ENCODE assay signal across 7 mouse cellular contexts in genomic region chr12:98574353-98575194, GRCm38 (mm10). TPM values are rescaled to one million over a fixed set of nuclear protein-coding genes. Genes with fewer than 3 reads are reported as not detected.
DNase-seq lines count a peak whose midpoint lies in the region; TF ChIP-seq lines count a peak whose summit lies in the region.

No protein-coding gene starts in this region.

- under 1% methylated on average over 84 of the region's 84 CpGs for WGBS in midbrain, embryonic 10.5 days

- peak overlapping the region; percentile 81 for H3K4me3 ChIP-seq in ES-Bruce4 (ENCODE audit: low read depth, low read length)
- peak overlapping the region; percentile 69 for H3K4me3 ChIP-seq in cortical plate, adult 2 months (ENCODE audit: insufficient read depth, low read length)
- peak overlapping the region; percentile 52 for H3K4me3 ChIP-seq in left cerebral cortex, adult 2 months
- H3K4me3 ChIP-seq in midbrain, embryonic 10.5 days = peak overlapping the region; percentile 69

- peak; percentile 20 for DNase-seq in CD4-positive helper T cell, adult 2 months (ENCODE audit: low read depth, low spot score)
- peak; percentile 11 to 24 for DNase-seq in heart, postnatal 10 days
- peak; percentile 68 to 75 for DNase-seq in left cerebral cortex, adult 2 months (ENCODE audit: extremely low spot score in 1 of 2, low spot score in 2 of 2)
- DNase-seq in midbrain, embryonic 10.5 days (ENCODE audit: low spot score) = peak; percentile 85
- peak; percentile 73 to 78 for DNase-seq in spleen, postnatal 36 days (ENCODE audit: low spot score in 2 of 2)

- H3K9me3 ChIP-seq in ES-Bruce4 (replicated peaks; ENCODE audit: control insufficient read depth, insufficient read depth, low read length, poor library complexity, severe bottlenecking) = no peaks in the 10 kb centered on the region
- no peaks in the 10 kb centered on the region for H3K9me3 ChIP-seq in midbrain, embryonic 10.5 days (replicated peaks)

- no peaks in the 10 kb centered on the region for H3K36me3 ChIP-seq in ES-Bruce4 (ENCODE audit: control insufficient read depth, insufficient read depth, low read length, poor library complexity, severe bottlenecking)
- H3K36me3 ChIP-seq in midbrain, embryonic 10.5 days = no peaks in the 10 kb centered on the region; the same call in 1 of the 2 replicates

- no peak for TF ChIP-seq CTCF in ES-Bruce4 (IDR thresholded peaks at IDR 0.05; ENCODE audit: low read depth, low read length)
- no peak for TF ChIP-seq CTCF in cortical plate, adult 2 months (IDR thresholded peaks at IDR 0.05; ENCODE audit: extremely low read depth, insufficient read depth, low read length)
- no peak for TF ChIP-seq CTCF in left cerebral cortex, adult 2 months (IDR thresholded peaks at IDR 0.05)

- H3K4me1 ChIP-seq in ES-Bruce4 (ENCODE audit: control insufficient read depth, insufficient read depth, low read length) = no peaks in the 10 kb centered on the region
- H3K4me1 ChIP-seq in cortical plate, adult 2 months (ENCODE audit: control insufficient read depth, insufficient read depth, low read length) = peaks cover 2% of the 10 kb centered on the region; the same call in 1 of the 2 replicates
- peaks cover 82% of the 10 kb centered on the region for H3K4me1 ChIP-seq in midbrain, embryonic 10.5 days

- H3K27me3 ChIP-seq in ES-Bruce4 (ENCODE audit: control insufficient read depth, insufficient read depth, low read length, poor library complexity, severe bottlenecking) = peaks cover 7% of the 10 kb centered on the region; the same call in 1 of the 2 replicates
- H3K27me3 ChIP-seq in midbrain, embryonic 10.5 days (ENCODE audit: low read depth, poor library complexity, severe bottlenecking) = peaks cover 67% of the 10 kb centered on the region

- no peak for TF ChIP-seq POLR2A in ES-Bruce4 (IDR thresholded peaks at IDR 0.05; ENCODE audit: insufficient read depth, low read length)
- TF ChIP-seq POLR2A in cortical plate, adult 2 months (IDR thresholded peaks at IDR 0.05; ENCODE audit: extremely low read depth, insufficient read depth, low read length) = 0 out of 2 replicates have a peak, but pooled peaks have one; percentile 38

- TF ChIP-seq EP300 in ES-Bruce4 (IDR thresholded peaks at IDR 0.05; ENCODE audit: insufficient read depth, low read depth, low read length) = no peak

- H3K27ac ChIP-seq in ES-Bruce4 (ENCODE audit: insufficient read depth, low read length) = no peak overlapping the region
- H3K27ac ChIP-seq in cortical plate, adult 2 months (ENCODE audit: insufficient read depth, low read length) = peak overlapping the region; percentile 87
- peak overlapping the region; percentile 95 for H3K27ac ChIP-seq in left cerebral cortex, adult 2 months
- peak overlapping the region; percentile 96 for H3K27ac ChIP-seq in midbrain, embryonic 10.5 days (replicated peaks)

- peak overlapping the region; percentile 29 for H3K9ac ChIP-seq in ES-Bruce4 (ENCODE audit: low read depth, poor library complexity, severe bottlenecking)

- intact Hi-C loops in heart, postnatal 10 days (cut with DNase I) = no loop called here
- intact Hi-C loops in left cerebral cortex, adult 2 months (cut with DNase I) = loop anchor here (2.0 to 5.0 kb wide), 2 partner anchors 53 to 116 kb away; partner anchors contain the start of gene Spata7

RNA-seq across cellular contexts. Expression of gene Kcnk10, which starts 3.5 kb away (rescaled TPM):
- polyA plus RNA-seq in ES-Bruce4 (2011; ENCODE audit: insufficient read depth, insufficient read length, low read depth, missing spikeins) = not detected in 2 replicates
- polyA plus RNA-seq in cortical plate, adult 2 months (2012; rRNA removed) = 4.3 and 4.7 TPM in 2 replicates
- under 1 TPM in 1 of 2 experiments, not detected in 1; 0.02 TPM for total RNA-seq in heart, postnatal 10 days (2021)
- total RNA-seq in left cerebral cortex, adult 2 months (2021) = 10 to 100 TPM; 15.9 to 18.1 TPM
- polyA plus RNA-seq in midbrain, embryonic 10.5 days (2016; fragmentation: Nextera tagmentation; extraction: Ambion mirVana) = 17.7 and 33.2 TPM in 2 replicates

RNA-seq across cellular contexts. Expression of gene Spata7, which starts 53.4 kb away (rescaled TPM):
- polyA plus RNA-seq in ES-Bruce4 (2011; ENCODE audit: insufficient read depth, insufficient read length, low read depth, missing spikeins) = 18.0 and 22.2 TPM in 2 replicates
- polyA plus RNA-seq in cortical plate, adult 2 months (2012; rRNA removed) = 26.5 and 27.0 TPM in 2 replicates
- 1 to 10 TPM; 7.4 to 7.7 TPM for total RNA-seq in heart, postnatal 10 days (2021)
- total RNA-seq in left cerebral cortex, adult 2 months (2021) = 10 to 100 TPM; 34.3 to 39.7 TPM
- polyA plus RNA-seq in midbrain, embryonic 10.5 days (2016; fragmentation: Nextera tagmentation; extraction: Ambion mirVana) = 19.5 and 21.6 TPM in 2 replicates

Comparison
In these comparisons a context has a peak if more than half of its experiments do, and no peak if none do; other contexts are left out.
1. DNase-seq: peak in every context shown above with its lines; median percentile 85 in midbrain, embryonic 10.5 days; 76 in spleen, postnatal 36 days; 72 in left cerebral cortex, adult 2 months; 20 in CD4-positive helper T cell, adult 2 months; 18 in heart, postnatal 10 days.